Mouse (Mus musculus): ENCODE data around the gene Rer1.
A peak's percentile ranks its signal among the peaks of the same experiment; 100 is the strongest.
"Not testable (repeated sequence)": the region's sequence is repeated elsewhere in the genome, so short reads cannot be mapped to it uniquely, and the experiment has no call there.

The Rer1 gene

GRCm38 (mm10) chr4:155113766-155114410 is 27.7 kb upstream of the Rer1 start:
- DNase-seq (ENCODE audit: low spot score) = no peak

GRCm38 (mm10) chr4:155109471-155109870 is 23.3 kb upstream of the Rer1 start:
- no peak for DNase-seq (ENCODE audit: low spot score)

GRCm38 (mm10) chr4:155107886-155108285 is 21.7 kb upstream of the Rer1 start:
- no peak for DNase-seq (ENCODE audit: low spot score)

- DNase-seq (ENCODE audit: low spot score) = no peak
Measured at GRCm38 (mm10) chr4:155098572-155098971, 12.4 kb upstream of the Rer1 start.

GRCm38 (mm10) chr4:155097452-155097851 is 11.3 kb upstream of the Rer1 start:
- DNase-seq (ENCODE audit: low spot score) = no peak

- no peak for DNase-seq (ENCODE audit: low spot score)
Measured at GRCm38 (mm10) chr4:155095967-155096366, 9.8 kb upstream of the Rer1 start.

- DNase-seq (ENCODE audit: low spot score) = peak; percentile 79
Measured at GRCm38 (mm10) chr4:155095238-155095900, 9.2 kb upstream of the Rer1 start.

GRCm38 (mm10) chr4:155094565-155094964 is 8.4 kb upstream of the Rer1 start:
- DNase-seq (ENCODE audit: low spot score) = no peak

- no peak for DNase-seq (ENCODE audit: low spot score)
Measured at GRCm38 (mm10) chr4:155093431-155094149, 7.4 kb upstream of the Rer1 start.

GRCm38 (mm10) chr4:155092718-155093430 is 6.7 kb upstream of the Rer1 start:
- DNase-seq (ENCODE audit: low spot score) = no peak

- no peak for DNase-seq (ENCODE audit: low spot score)
Measured at GRCm38 (mm10) chr4:155090688-155091449, 4.7 kb upstream of the Rer1 start.

GRCm38 (mm10) chr4:155090147-155090546 is 4.0 kb upstream of the Rer1 start:
- no peak for DNase-seq (ENCODE audit: low spot score)

GRCm38 (mm10) chr4:155089241-155089640 is 3.1 kb upstream of the Rer1 start:
- no peak for DNase-seq (ENCODE audit: low spot score)

- DNase-seq (ENCODE audit: low spot score) = no peak
Measured at GRCm38 (mm10) chr4:155085206-155086107, 725 bp downstream of the Rer1 start.

- DNase-seq (ENCODE audit: low spot score) = no peak
Measured at GRCm38 (mm10) chr4:155084351-155084750, 1.8 kb downstream of the Rer1 start.

GRCm38 (mm10) chr4:155083553-155083952 is 2.6 kb downstream of the Rer1 start:
- DNase-seq (ENCODE audit: low spot score) = no peak

GRCm38 (mm10) chr4:155079666-155080065 is 6.5 kb downstream of the Rer1 start:
- DNase-seq (ENCODE audit: low spot score) = no peak

GRCm38 (mm10) chr4:155078808-155079207 is 7.4 kb downstream of the Rer1 start:
- not testable (repeated sequence) for DNase-seq (ENCODE audit: low spot score)

- DNase-seq (ENCODE audit: low spot score) = no peak
Measured at GRCm38 (mm10) chr4:155076677-155077076, 9.5 kb downstream of the Rer1 start.

- no peak for DNase-seq (ENCODE audit: low spot score)
Measured at GRCm38 (mm10) chr4:155075813-155076212, 10.4 kb downstream of the Rer1 start.

GRCm38 (mm10) chr4:155075137-155075536 is 11.0 kb downstream of the Rer1 start:
- no peak for DNase-seq (ENCODE audit: low spot score)
